Mouse (Mus musculus): ENCODE results near the gene Cd302.

Cd302 gene

DNA sequence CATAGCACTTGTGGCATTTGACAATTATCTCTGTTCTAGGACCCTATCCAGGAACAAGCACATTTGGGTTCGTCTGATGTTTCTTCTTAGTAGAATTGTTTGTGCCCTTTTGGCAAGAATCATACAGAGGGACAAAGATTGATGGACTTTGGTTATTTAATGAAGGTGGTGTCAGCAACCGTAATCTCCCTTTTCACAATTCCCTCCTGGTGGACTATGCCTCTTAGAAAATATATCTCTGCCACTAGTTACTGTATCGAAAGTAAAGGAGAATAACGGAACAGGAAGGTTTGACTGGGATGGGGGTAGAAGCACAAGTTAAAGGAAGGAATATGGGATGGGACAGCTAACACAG, at the start of gene Cd302:
TSS of gene Cd302 (minus strand) at position 22 of the 355 bp plus-strand sequence.
- DNase-seq (ENCODE audit: low spot score in 2 of 2) = no peak

DNA sequence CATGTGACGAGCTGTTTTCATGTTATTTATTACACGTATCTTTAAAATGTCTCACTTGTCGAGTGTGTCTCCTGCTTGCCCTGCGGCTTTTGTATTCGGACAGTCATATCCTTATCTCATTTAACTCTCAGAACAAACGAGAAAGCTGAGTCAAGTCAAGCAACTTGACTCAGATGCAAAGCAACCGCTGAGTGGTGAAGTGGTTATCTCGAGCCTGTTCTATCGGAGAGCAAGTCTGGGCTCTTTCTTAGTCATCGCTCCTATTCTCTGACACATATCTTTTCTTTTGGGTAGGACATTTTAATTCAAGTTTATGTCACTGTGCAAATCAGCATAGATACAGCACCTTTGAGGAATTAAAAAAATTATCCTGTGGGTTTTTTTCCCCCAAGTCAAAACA, 44.4 kb upstream of the Cd302 start:
- no peak for DNase-seq (ENCODE audit: low spot score in 2 of 2)

DNA sequence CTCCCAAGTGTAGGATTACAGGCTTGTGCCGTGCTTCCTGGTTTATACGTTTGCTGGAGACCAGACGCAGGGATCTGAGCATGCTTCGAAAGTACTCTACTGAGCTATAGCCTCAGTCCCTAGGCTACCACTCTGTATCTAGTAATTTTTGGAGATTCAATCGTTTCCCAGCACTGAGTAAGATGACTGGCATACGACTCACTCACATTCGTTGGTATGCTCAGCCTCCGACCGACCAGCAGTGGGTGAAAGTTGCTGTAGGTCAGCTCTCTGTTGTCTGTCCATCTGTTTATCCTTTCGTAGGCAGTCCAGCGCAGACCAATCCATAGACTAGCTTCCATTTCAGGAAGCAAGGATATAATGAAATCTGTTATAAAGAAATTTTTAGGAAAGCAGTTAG, 43.3 kb upstream of the Cd302 start:
- DNase-seq (ENCODE audit: low spot score in 2 of 2) = no peak

DNA sequence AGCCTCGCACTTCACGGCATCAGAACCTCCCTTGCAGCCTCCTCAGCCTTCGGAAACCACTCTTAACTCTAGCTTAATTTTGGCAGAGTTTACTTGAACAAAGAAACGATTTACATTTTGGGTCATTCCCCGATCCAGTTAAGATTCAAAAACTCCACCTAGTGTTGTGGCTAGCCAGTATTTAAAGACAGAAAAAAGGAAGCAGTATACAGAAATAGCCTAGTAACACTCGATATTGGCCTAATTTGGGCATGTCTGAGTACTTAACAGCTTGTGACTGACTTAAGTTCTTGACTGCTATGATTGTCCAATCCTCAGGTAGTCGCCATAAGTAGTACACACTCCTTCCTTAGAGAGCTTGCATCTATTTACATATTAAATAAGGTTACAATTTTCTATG, 42.7 kb upstream of the Cd302 start:
- no peak for DNase-seq (ENCODE audit: low spot score in 2 of 2)

GRCm38 (mm10) chr2:60323411-60323810, 39.1 kb upstream of the Cd302 start:
- no peak for DNase-seq (ENCODE audit: low spot score in 2 of 2)

- DNase-seq (ENCODE audit: low spot score in 2 of 2) = no peak
These were observed 37.9 kb upstream of the Cd302 start for GRCm38 (mm10) chr2:60322031-60322726.

GRCm38 (mm10) chr2:60303796-60304195, 19.5 kb upstream of the Cd302 start:
- no peak for DNase-seq (ENCODE audit: low spot score in 2 of 2)

DNA sequence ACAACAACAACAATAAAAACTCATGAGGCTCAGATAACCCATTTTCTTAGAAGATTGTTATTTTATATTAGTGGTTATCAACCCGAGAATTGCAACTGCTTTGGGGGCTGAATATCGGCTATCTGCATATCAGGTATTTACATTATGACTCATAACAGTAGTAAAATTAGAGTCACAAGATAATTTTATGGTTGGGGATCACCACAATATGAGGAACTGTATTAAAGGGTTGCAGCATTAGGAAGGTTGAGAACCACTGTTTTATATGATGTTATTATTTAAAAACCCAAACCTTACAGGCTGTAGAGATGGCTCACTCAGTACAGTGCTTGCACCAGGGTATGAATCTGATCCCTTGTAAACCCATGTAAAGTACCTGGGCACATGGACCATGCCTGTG, 15.0 kb upstream of the Cd302 start:
- no peak for DNase-seq (ENCODE audit: low spot score in 2 of 2)

GRCm38 (mm10) chr2:60298266-60298665, 14.0 kb upstream of the Cd302 start:
- DNase-seq (ENCODE audit: low spot score in 2 of 2) = no peak

DNA sequence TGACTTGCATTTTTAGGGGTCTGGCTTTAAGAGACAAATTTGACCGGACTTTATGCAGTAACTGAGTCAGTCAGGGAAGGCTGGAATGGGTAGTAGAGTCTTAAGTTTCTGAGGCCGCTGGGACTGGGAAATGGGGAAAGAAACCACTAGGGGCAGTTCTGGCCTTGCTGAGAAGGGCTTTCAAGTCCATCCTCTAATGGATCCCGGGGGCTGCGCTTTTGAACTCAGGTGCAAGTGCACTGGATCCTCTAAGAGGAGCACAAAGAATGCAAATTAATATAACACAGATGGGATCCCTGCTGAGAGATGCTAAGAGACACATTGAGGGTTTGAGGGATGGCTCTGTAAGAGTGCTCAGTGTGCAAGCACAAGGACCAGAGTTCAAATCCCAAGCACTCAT, 7.1 kb upstream of the Cd302 start:
- no peak for DNase-seq (ENCODE audit: low spot score in 2 of 2)

GRCm38 (mm10) chr2:60289451-60289850, 5.2 kb upstream of the Cd302 start:
- DNase-seq (ENCODE audit: low spot score in 2 of 2) = no peak

DNA sequence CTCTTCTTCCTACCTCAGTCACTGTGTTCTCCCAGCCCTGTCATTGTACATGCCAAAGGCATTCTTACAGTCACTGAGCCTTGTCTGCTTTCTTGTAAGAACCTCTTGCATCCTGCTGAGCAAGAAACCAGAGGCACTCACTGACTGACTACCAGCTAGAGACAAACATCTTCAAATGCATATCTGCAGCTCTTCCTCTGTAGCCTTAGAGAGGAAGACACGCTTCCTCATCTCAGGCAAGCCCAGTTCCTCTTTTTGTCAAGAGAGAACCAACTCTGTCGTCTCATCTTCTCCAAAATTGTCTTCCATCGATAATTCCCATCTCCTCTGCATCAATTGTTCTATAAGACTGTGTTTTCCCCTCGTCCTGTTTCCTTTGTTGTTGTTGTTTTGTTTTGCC, 4.3 kb upstream of the Cd302 start:
- DNase-seq (ENCODE audit: low spot score in 2 of 2) = no peak

- no peak for DNase-seq (ENCODE audit: low spot score in 2 of 2)
These were observed 874 bp upstream of the Cd302 start for GRCm38 (mm10) chr2:60285107-60285617.

DNA sequence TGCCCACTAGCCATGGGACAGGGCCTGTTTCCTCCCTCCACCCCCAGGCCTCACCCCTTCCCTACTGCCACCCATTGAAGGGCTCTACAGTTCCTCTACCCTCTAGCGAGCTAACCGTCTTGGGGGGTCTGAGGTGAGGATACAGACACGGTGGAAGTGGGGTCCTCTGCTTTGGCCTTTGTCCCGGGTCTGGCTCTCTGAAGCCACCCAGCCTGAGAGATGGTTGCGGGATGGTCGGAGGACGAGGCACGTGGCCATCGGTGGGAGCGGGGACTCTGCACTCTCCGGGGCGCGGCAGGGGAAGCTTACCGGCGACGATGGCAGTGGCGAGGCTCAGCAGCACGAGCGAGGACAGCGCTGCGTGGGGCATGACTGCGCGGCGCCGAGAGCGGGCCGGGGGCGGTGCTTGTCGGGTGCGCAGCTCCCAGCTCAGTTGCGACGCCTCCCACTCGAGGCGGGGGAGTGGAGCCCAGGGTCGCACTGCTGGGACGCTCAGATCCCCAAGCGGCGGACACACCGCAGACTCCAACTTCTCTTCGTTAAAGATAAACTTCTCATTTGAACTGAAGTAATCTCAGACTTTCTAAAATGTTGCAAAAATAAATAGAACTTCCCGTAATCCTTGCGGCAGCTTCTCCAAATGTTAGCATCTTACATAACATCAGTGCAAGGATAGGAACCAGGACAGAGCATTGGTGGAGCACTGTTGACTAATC, 379 bp downstream of the Cd302 start:
- peak; percentile 23 to 26 for DNase-seq (ENCODE audit: low spot score in 2 of 2)

DNA sequence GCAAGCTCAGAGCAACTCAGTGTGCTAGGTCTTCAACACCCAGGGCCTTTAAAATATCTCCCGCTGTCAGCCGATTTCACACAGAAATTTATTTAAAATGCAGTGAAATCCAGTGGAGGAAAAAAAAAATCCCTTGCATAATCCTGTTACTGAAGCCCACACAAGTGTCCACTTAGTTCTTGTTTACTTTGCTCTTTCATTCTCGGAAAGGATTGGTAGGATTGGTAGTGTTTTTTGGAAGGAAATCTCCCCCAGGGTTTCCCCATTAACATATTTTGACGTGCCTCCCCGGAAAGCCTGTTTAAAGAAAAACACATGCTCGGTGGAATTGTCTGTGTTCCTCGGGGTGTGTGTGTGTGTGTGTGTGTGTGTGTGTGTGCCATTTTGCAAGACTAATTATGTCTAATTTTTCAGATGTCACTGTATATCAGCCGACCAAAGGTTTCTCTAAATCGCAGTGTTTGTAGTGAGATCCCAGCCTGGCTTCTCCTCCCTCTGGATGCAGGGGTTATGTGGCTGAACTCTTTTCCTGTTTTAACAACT, 1.0 kb downstream of the Cd302 start:
- DNase-seq (ENCODE audit: low spot score in 2 of 2) = no peak

DNA sequence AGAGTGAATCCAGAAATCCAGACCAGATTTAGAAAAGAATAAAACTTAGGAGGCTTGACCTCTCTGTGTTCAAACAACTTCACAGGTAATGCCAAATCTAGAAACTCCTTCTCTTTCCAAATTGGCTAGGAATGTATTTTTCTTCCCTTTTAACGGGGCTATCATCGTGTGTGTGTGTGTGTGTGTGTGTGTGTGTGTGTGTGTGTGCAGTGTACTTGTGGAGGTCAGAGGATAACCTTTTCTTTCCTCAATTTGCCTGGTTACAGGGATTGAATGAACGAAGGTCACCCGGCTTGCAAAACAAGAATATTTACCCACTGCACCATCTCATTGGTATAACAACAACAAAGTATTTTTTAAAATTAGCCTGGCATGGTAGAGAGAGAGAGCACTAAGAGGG, 1.7 kb downstream of the Cd302 start:
- DNase-seq (ENCODE audit: low spot score in 2 of 2) = no peak

DNA sequence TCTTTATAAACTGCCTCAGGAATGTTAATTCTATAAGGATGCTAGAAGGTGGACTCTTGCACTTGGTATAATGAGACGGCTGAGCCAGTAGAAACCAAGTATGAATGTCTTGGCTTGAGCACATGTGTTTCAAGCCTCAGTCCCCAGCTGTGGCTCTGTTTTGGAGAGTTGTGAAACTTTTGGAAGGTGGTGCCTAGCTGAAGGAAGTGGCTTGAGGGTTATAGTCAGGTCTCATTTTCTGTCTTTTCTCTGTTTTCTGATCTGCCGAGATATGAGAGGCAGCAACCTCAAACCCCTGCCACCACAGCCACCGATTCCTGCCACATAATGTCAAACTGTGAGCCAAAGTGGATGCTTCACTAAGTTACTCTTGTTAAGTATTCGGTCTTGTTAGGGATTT, 5.7 kb downstream of the Cd302 start:
- no peak for DNase-seq (ENCODE audit: low spot score in 2 of 2)

DNA sequence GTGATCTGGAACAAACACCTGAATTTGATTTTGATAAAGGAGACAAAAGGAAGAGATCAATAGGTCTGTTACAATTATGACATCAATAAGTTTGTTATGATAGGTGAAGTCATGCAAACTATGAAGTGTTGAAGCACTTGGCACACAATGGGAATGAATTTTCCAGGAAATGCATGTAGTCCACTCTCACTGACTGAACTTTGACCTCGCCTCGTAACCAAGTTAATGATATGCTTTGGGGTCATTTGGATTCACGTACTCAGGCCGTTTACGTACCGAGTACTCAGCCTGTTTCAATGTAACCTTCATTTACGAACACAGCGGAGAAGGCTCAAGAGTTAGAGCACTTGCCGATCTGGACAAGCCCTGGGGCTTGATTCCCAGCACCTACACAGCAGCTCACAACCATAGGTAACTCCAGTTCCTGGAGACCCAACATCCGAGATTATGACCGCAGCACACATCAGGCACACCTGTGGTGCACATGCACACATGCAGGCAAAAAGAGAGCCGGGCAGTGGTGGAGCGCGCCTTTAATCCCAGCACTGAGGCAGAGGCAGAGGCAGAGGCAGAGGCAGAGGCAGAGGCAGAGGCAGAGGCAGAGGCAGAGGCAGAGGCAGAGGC, 14.3 kb downstream of the Cd302 start:
- DNase-seq (ENCODE audit: low spot score in 2 of 2) = no peak

DNA sequence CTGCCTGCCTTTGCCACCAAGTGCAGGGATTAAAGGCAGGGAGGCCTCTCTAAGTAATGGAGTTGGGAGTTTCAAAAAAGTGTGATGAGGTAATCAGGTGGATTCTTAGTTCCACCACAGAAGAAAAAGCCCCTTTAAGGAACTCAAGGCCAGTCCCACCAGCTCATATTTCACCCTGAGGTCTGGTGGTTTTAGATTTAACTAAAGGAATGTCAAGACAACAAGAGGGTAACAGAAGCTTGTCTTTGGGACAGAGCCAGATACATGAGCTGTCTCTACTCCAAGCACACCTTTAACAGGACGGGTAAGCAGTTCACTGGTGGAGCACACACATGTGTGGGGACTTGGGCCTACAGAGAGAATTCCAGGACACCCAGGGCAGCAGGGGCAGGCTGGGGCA, 16.7 kb downstream of the Cd302 start:
- DNase-seq (ENCODE audit: low spot score in 2 of 2) = no peak

GRCm38 (mm10) chr2:60260621-60261350, 23.5 kb downstream of the Cd302 start:
- DNase-seq (ENCODE audit: low spot score in 2 of 2) = no peak

- DNase-seq (ENCODE audit: low spot score in 2 of 2) = no peak
These were observed 25.1 kb downstream of the Cd302 start for GRCm38 (mm10) chr2:60259186-60259585.

DNA sequence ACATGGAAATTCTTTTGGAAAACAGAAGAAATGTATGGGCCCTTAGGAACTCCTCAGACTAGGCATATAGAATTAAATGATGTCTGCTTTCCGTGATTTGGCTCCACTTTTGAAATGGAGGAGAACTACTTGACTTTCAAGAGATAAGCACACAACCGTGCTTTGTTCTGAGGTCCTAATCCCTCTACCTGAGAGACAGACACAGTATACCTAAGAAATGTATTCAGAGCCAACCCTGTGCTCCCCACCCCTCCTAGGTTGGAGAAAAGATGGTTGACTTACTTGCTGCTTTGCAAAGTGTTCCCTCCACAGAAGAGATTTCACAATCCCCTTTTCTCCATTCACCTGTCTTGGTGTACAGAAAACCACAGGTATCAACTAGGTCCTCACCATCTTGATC, 27.5 kb downstream of the Cd302 start:
- no peak for DNase-seq (ENCODE audit: low spot score in 2 of 2)
